Mouse (Mus musculus): ENCODE data around the gene Dyrk1b. TPM values are rescaled to one million over a fixed set of nuclear protein-coding genes. Genes with fewer than 3 reads are reported as not detected.

The Dyrk1b gene
- 38.3 and 38.8 TPM in 2 replicates for polyA plus RNA-seq (2012; rRNA removed)

GRCm38 (mm10) chr7:28179228-28179627 is at the start of gene Dyrk1b:
Dyrk1b (plus strand) TSS chr7:28179469.

GRCm38 (mm10) chr7:28169489-28170422 is 9.5 kb upstream of the Dyrk1b start, which contains the start of gene Fbl:
Fbl (plus strand) TSS chr7:28169710.

Other genes with a start within 250 kb of the Dyrk1b start
- gene Zfp780b, start 200.3 kb upstream of the Dyrk1b start, polyA plus RNA-seq (2012; rRNA removed) = 0.44 and 0.61 TPM in 2 replicates
- 0.12 and 0.15 TPM in 2 replicates for gene Zfp850, start 165.4 kb upstream of the Dyrk1b start, polyA plus RNA-seq (2012; rRNA removed)
- 82.0 and 91.9 TPM in 2 replicates for gene Psmc4, start 129.4 kb upstream of the Dyrk1b start, polyA plus RNA-seq (2012; rRNA removed)
- 3,234 and 3,450 TPM in 2 replicates for gene Fcgbp, start 108.2 kb upstream of the Dyrk1b start, polyA plus RNA-seq (2012; rRNA removed)
- 0.41 and 0.66 TPM in 2 replicates for gene 9530053A07Rik, start 50.0 kb upstream of the Dyrk1b start, polyA plus RNA-seq (2012; rRNA removed)
- 25.7 and 29.3 TPM in 2 replicates for gene Fbl, start 9.8 kb upstream of the Dyrk1b start, polyA plus RNA-seq (2012; rRNA removed)
- gene Eid2, start 88.4 kb downstream of the Dyrk1b start, polyA plus RNA-seq (2012; rRNA removed) = 6.1 and 6.9 TPM in 2 replicates
- gene Eid2b, start 98.3 kb downstream of the Dyrk1b start, polyA plus RNA-seq (2012; rRNA removed) = 9.7 and 11.1 TPM in 2 replicates
- 0.12 TPM in 1 of 2 replicates, not detected in the other for gene Selenov, start 111.7 kb downstream of the Dyrk1b start, polyA plus RNA-seq (2012; rRNA removed)
- gene Dll3, start 122.8 kb downstream of the Dyrk1b start, polyA plus RNA-seq (2012; rRNA removed) = 0.59 and 0.84 TPM in 2 replicates
- gene Timm50, start 132.6 kb downstream of the Dyrk1b start, polyA plus RNA-seq (2012; rRNA removed) = 64.2 and 71.4 TPM in 2 replicates
- 99.8 and 106 TPM in 2 replicates for gene Supt5, start 159.3 kb downstream of the Dyrk1b start, polyA plus RNA-seq (2012; rRNA removed)
- 1,165 and 1,439 TPM in 2 replicates for gene Rps16, start 171.2 kb downstream of the Dyrk1b start, polyA plus RNA-seq (2012; rRNA removed)
- 24.4 and 27.5 TPM in 2 replicates for gene Plekhg2, start 193.1 kb downstream of the Dyrk1b start, polyA plus RNA-seq (2012; rRNA removed)
- gene Zfp36, start 200.8 kb downstream of the Dyrk1b start, polyA plus RNA-seq (2012; rRNA removed) = 66.9 and 93.6 TPM in 2 replicates
- gene Med29, start 213.2 kb downstream of the Dyrk1b start, polyA plus RNA-seq (2012; rRNA removed) = 46.6 and 48.5 TPM in 2 replicates
- 77.0 and 82.7 TPM in 2 replicates for gene Paf1, start 213.5 kb downstream of the Dyrk1b start, polyA plus RNA-seq (2012; rRNA removed)

Measured in colon, adult 2 months (tissue).